Mouse (Mus musculus): ENCODE data around the gene Olfr1348.
"Not testable (repeated sequence)": the region's sequence is repeated elsewhere in the genome, so short reads cannot be mapped to it uniquely, and the experiment has no call there.

The Olfr1348 gene

DNA sequence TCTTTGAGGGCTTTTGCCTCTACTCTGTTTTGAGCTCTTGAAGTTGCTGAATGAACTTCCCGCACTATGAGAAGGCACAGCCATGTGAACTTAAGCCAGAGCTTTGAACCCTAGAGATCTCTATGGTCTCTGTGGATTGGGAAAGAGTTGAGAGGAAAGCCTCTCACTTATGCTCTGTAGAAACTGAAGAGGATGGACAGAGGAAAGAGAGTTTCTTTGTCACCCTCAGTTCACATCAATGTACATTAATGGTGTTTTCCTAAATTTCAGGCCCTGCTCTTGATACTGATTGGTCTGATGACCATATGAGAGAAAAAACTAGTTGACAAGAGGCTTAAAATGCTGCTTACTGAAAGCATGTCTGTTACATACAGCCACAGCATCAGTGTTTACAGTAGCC, at the start of gene Olfr1348:
Gene Olfr1348, minus strand, starts transcription at position 101 of the 400 bp plus-strand sequence.
- DNase-seq (ENCODE audit: low spot score in 2 of 2): no peak

DNA sequence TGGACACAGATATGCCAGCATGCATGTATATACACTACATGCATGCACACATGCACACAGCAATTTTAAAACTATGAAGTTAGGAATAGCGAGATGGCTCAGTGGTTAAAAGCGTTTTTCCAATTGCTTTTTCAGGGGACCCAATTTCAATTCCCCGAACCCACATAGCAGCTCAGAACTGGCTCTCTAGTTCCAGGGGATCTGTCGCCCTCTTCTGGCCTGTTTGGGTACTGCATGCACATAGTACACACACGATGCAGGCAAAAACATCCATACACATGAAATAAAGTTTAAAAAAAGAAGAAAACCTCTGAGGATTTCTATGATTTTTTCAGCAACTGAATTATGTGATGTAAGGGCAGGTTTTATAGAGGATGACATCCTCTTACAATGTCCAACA, 17.6 kb upstream of the Olfr1348 start:
- no peak for DNase-seq (ENCODE audit: low spot score in 2 of 2)

DNA sequence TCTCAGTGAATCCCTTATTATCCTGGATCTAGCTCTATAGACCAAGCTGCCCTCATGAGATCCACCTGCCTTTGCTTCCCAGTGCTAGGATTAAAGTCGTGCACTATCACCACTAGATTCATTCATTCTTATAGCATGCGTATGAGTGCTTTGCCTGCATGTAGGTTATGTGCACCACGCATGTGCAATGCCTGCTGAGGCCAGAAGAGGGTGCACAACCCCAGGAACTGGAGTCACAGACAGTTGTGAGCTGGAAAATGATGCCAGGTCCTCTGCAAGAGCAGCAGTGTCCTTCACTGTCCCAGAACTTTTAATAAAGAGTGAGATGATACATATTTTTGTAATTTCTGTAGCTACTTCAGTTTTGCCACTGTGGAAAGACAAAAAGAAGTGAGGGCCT, 16.5 kb upstream of the Olfr1348 start:
- DNase-seq (ENCODE audit: low spot score in 2 of 2): no peak

DNA sequence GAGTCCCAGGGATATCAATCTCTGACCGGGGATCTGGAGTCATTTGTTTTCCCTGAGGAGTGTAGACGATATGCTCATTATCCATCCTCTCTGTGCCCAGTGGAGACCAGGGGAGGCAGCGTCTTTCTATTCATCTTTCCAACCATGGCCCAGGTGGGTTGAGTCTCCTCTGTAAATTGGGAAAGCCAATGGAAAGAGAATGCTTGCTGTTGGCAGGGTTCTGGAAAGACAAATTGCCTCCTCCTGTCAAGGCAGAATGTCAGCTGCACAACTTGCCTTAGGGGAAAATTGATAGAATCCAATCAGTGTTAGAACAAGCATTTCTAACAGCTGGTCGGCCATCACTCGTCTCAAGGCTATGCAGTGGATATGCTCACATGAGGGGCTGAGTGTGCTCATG, 14.3 kb upstream of the Olfr1348 start, which contains the start of gene Olfr1349:
Gene Olfr1349, minus strand, starts transcription at position 101 of the 400 bp plus-strand sequence.
- DNase-seq (ENCODE audit: low spot score in 2 of 2): no peak

DNA sequence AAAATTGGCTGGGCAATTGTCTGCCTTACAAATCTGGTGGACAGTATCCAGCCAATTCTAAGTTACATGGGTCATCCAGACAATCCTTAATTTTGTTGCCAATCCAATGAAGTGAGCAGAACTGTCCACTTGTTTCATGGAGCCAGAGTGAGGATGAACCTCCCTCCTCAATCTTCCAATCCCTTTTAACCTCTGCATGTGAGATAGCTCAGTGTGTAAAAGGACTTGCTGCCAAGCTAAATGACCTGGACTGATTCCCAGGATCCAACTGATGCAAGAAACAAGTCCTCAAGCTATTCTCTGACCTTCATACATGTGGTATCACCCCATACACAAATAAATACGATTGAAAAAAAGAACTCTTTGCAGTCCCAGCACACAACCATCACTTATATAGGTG, 13.1 kb upstream of the Olfr1348 start:
- no peak for DNase-seq (ENCODE audit: low spot score in 2 of 2)

DNA sequence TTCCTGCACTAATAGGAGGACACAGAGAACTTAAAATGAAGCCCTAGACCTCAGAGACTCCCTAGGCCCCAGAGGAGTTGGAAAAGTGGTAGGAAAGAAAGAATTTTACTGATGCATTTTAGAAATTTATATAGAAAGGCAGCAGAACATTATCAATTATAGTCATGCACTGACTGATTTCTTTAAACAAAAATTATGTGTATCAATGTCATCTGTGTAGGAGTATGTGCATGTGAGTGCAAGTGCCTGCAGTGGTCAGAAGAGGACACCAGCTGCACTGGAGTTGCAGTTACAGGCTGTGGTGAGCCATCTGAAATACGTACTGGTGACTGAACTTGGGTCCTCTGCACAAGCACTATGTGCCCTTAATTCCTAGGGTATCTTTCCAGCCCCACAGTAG, 8.9 kb downstream of the Olfr1348 start, which contains the start of gene Olfr1347:
Gene Olfr1347, minus strand, starts transcription at position 101 of the 400 bp plus-strand sequence.
- DNase-seq (ENCODE audit: low spot score in 2 of 2): no peak

DNA sequence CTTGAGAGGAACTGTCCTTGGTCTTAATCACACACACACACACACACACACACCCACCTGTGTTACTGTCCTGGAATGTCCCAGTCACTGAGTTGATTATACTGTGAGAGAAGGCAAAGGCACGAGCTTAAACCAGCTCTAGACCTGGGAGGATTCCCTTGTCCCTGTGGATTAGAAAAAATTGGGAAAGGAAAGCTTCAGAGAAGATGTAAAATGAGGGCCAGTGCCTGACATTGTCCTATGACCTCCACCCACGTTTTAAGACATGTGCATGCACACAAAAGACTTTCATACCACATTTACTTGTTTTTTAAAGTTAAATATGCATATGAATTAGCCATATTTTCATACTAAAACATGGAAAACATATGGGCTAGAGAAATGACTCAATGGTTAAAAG, 21.7 kb downstream of the Olfr1348 start, which contains the start of gene Olfr5:
Gene Olfr5, minus strand, starts transcription at position 101 of the 400 bp plus-strand sequence.
- no peak for DNase-seq (ENCODE audit: low spot score in 2 of 2)

DNA sequence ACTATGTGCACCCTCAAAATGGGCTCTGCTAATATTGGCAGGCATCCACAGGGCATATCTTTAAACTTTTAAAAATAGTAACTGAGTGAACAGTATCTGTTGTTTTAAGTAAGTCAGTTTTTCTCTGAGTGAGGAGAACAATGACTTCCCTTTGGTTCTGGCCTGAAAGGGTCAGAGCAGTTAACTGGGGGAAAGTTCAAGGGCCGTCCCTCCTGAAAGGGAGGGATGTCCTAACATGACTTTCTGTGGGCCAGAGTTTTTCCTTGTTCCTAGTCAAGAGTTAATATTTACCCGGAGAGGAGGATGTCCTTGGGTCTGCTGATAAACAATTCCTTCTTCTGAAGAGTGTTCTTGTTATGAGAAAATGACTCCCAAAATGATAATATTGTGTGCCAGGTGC, 30.9 kb downstream of the Olfr1348 start:
- not testable (repeated sequence) for DNase-seq (ENCODE audit: low spot score in 2 of 2)

DNA sequence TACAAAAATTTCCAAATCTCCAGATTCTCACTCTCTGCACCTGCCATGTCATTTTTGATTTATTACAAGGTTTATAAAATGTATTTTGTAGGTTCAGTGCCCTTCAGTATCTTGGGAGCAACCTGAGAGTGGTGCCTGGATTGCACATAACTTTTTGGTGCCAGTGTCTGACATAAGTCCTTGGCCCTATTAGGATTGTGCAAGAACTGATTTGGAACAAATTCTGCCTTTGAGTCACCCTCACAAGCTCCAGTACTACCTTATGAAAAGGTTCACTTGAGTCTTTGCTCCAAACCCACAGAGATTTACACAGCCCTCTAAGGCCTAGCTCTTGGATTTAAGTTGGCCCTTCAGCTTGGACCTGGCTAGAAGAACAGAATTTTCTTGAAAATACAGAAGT, 41.6 kb downstream of the Olfr1348 start, which contains the start of gene Olfr1346:
Gene Olfr1346, plus strand, starts transcription at position 151 of the 400 bp plus-strand sequence.
- DNase-seq (ENCODE audit: low spot score in 2 of 2): no peak

DNA sequence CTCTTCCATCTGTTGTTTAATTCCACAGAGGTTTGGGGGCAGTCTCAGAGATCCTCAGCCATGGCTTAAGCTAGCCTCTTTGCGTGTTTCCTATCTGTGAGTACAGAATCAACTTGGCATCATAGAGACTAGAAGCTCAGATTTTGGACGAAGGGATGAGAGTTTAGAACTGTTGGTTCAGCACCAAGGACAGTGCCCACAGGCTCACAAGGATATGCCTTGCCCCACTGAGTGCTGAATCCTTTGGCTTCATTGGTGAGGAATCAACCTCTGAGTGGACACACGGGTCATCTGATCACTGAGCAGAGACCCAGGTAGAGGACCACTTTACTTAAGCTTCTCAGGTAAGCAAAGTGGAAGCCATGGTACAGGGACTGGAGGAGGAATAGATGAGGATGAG, 52.1 kb downstream of the Olfr1348 start:
- no peak for DNase-seq (ENCODE audit: low spot score in 2 of 2)

DNA sequence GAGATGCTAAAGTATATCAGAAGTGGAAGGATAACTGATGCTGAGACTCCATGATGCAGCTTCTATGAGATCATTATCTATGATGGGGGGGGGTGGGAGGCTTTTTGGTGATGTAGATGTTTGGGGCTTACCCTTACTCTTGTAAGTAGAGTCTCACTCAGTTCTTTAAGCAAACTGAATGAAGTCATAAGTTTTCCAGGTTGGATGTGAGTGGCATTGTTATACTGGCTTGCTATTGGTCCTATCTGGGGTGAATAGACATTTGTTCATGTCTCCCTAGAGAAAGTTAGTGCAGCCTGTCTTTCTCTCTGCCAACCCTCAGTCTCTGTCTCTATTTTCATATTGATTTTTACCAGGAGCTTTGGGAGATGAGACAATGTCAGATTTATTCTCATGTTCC, 52.7 kb downstream of the Olfr1348 start, which contains the start of gene Olfr1336:
Gene Olfr1336, plus strand, starts transcription at position 301 of the 400 bp plus-strand sequence.
- DNase-seq (ENCODE audit: low spot score in 2 of 2): no peak

All from thymus, postnatal 10 days (tissue).